Mouse (Mus musculus): ENCODE measurements around the gene Acot11. TPM values are rescaled to one million over a fixed set of nuclear protein-coding genes. Genes with fewer than 3 reads are reported as not detected.

The Acot11 gene
- polyA plus RNA-seq, 1 experiment from 2014 or later, result 1.1 TPM

GRCm38 (mm10) chr4:106811162-106811561 is 6.4 kb upstream of the Acot11 start:
- no peaks in the 10 kb centered on the region for H3K36me3 ChIP-seq (ENCODE audit: insufficient read depth)
- no peak for DNase-seq
- no peak overlapping the region for H3K9ac ChIP-seq
- no peaks in the 10 kb centered on the region for H3K27me3 ChIP-seq (ENCODE audit: insufficient read depth, low read length)
- H3K4me1 ChIP-seq (ENCODE audit: insufficient read depth), result no peaks in the 10 kb centered on the region
- TF ChIP-seq CTCF (IDR thresholded peaks at IDR 0.05; ENCODE audit: low read depth), result no peak
- H3K4me3 ChIP-seq (ENCODE audit: low read depth, low read length), result no peak overlapping the region
- H3K27ac ChIP-seq (ENCODE audit: low read depth), result no peak overlapping the region
- no peak for ATAC-seq (ENCODE audit: insufficient read depth)
- WGBS, result 87% methylated on average over 8 of the region's 8 CpGs
- H3K9me3 ChIP-seq (ENCODE audit: low read depth, low read length), result no peaks in the 10 kb centered on the region
- H3K4me2 ChIP-seq, result no peak overlapping the region

DNA sequence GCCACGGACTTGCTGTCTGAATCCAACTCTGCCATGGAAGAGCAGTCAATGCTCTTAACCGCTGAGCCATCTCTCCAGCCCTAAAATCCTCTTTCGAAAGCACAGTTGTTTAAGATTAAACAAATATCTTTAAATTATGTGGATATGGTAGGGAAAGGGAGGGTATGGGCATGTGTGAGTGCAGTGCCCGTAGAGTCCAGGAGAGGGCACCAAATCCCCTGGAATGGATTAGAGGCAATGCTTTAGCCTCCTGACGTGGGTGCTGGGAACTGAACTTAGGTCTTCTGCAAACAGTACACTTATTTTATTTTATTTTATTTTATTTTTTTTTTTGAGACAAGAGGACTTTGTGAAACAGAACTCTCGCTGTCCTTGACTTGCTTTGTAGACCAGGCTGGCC is 5.2 kb upstream of the Acot11 start:
- H3K9me3 ChIP-seq (ENCODE audit: low read depth, low read length), result no peaks in the 10 kb centered on the region
- ATAC-seq (ENCODE audit: insufficient read depth) (no peak), DNase-seq (peak; percentile 32)
- 84% methylated on average over 6 of the region's 6 CpGs for WGBS
- H3K4me1 ChIP-seq (ENCODE audit: insufficient read depth), result no peaks in the 10 kb centered on the region
- H3K9ac ChIP-seq, result no peak overlapping the region
- H3K4me2 ChIP-seq, result no peak overlapping the region
- H3K27me3 ChIP-seq (ENCODE audit: insufficient read depth, low read length), result no peaks in the 10 kb centered on the region
- H3K36me3 ChIP-seq (ENCODE audit: insufficient read depth), result no peaks in the 10 kb centered on the region
- no peak overlapping the region for H3K4me3 ChIP-seq (ENCODE audit: low read depth, low read length)
- TF ChIP-seq CTCF (IDR thresholded peaks at IDR 0.05; ENCODE audit: low read depth), result peak; percentile 64
- no peak overlapping the region for H3K27ac ChIP-seq (ENCODE audit: low read depth)

DNA sequence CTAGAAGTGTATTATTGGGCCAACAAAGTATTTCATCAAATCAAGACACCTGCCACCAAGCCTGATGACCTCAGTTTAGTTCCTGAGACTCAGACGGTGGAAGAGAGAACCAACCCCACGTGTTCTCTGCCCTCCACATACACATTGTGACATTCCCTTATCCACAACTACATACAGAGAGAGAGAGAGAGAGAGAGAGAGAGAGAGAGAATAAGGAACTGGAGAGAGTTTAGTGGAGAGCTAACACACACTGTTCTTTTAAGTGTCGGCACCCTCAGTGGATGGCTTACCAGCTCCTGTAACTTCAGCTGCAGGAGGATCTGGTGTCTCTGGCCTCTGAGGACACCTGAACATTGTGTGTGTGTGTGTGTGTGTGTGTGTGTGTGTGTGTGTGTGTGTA is 2.5 kb upstream of the Acot11 start:
- Histone ChIP-seq H3K4me2 (no peak overlapping the region), H3K4me1 (ENCODE audit: insufficient read depth) (no peaks in the 10 kb centered on the region), H3K27me3 (ENCODE audit: insufficient read depth, low read length) (no peaks in the 10 kb centered on the region), H3K36me3 (ENCODE audit: insufficient read depth) (no peaks in the 10 kb centered on the region), H3K9ac (no peak overlapping the region), H3K4me3 (ENCODE audit: low read depth, low read length) (no peak overlapping the region), H3K9me3 (ENCODE audit: low read depth, low read length) (no peaks in the 10 kb centered on the region), H3K27ac (ENCODE audit: low read depth) (no peak overlapping the region)
- ATAC-seq (ENCODE audit: insufficient read depth), result no peak
- WGBS, result 66% methylated on average over 3 of the region's 3 CpGs
- DNase-seq, result no peak
- no peak for TF ChIP-seq CTCF (IDR thresholded peaks at IDR 0.05; ENCODE audit: low read depth)

- no peak overlapping the region for H3K27ac ChIP-seq (ENCODE audit: low read depth)
- ATAC-seq (ENCODE audit: insufficient read depth) (no peak), DNase-seq (no peak)
- H3K9ac ChIP-seq, result no peak overlapping the region
- 46% methylated on average over 2 of the region's 2 CpGs for WGBS
- no peak overlapping the region for H3K4me3 ChIP-seq (ENCODE audit: low read depth, low read length)
- H3K4me2 ChIP-seq, result no peak overlapping the region
- no peaks in the 10 kb centered on the region for H3K4me1 ChIP-seq (ENCODE audit: insufficient read depth)
- H3K9me3 ChIP-seq (ENCODE audit: low read depth, low read length), result no peaks in the 10 kb centered on the region
- TF ChIP-seq CTCF (IDR thresholded peaks at IDR 0.05; ENCODE audit: low read depth), result no peak
- H3K36me3 ChIP-seq (ENCODE audit: insufficient read depth), result no peaks in the 10 kb centered on the region
- H3K27me3 ChIP-seq (ENCODE audit: insufficient read depth, low read length), result no peaks in the 10 kb centered on the region
Observed at GRCm38 (mm10) chr4:106805890-106806289, 1.1 kb upstream of the Acot11 start.

DNA sequence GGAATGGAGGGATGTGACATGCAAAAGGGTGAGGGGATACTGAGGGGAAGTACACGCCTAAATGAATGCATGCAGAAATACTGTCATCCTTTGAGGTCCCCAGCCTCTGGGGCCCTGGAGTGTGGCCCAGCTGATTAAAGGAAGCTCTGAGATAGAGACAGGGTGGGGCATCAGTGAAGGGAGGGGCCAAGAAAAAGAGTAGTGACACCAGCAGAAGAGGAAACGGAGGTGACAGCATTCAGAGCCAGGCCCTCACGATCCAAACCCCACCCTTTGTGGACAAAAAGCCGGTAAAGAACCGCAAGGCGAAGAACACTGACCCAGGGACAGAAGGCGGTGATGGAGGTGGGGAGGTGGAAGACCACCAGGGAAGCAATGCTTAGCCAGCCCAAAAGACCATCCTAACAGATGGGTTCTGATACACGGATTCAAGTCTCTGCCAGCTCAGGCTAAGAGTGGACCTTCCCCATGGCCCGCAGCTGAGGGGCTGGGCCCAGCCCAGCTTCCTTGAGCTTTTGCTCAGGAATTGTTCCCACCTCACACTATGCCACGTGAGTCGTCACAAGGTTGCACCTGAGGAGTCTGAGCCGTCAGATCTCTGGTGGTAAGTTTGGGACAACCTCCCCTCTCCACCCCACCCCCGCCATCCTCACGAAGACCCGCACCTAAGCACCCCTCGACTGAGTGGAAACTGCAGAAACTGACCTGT is 443 bp downstream of the Acot11 start:
- Histone ChIP-seq H3K27ac (ENCODE audit: low read depth) (0 out of 2 replicates have a peak overlapping the region, but pooled peaks have one; percentile 10), H3K27me3 (ENCODE audit: insufficient read depth, low read length) (no peaks in the 10 kb centered on the region), H3K36me3 (ENCODE audit: insufficient read depth) (no peaks in the 10 kb centered on the region), H3K4me2 (peak overlapping the region; percentile 62), H3K9me3 (ENCODE audit: low read depth, low read length) (no peaks in the 10 kb centered on the region), H3K9ac (peak overlapping the region; percentile 57), H3K4me3 (ENCODE audit: low read depth, low read length) (peak overlapping the region; percentile 24), H3K4me1 (ENCODE audit: insufficient read depth) (no peaks in the 10 kb centered on the region)
- DNase-seq, result no peak
- WGBS, result 36% methylated on average over 16 of the region's 16 CpGs
- peak; percentile 44; the same call in 1 of the 2 replicates for ATAC-seq (ENCODE audit: insufficient read depth)
- no peak for TF ChIP-seq CTCF (IDR thresholded peaks at IDR 0.05; ENCODE audit: low read depth)

- Histone ChIP-seq H3K4me3 (ENCODE audit: low read depth, low read length) (no peak overlapping the region), H3K4me2 (peak overlapping the region; percentile 23; the same call in 1 of the 2 replicates), H3K4me1 (ENCODE audit: insufficient read depth) (no peaks in the 10 kb centered on the region), H3K27ac (ENCODE audit: low read depth) (no peak overlapping the region), H3K9ac (no peak overlapping the region), H3K36me3 (ENCODE audit: insufficient read depth) (no peaks in the 10 kb centered on the region), H3K27me3 (ENCODE audit: insufficient read depth, low read length) (no peaks in the 10 kb centered on the region), H3K9me3 (ENCODE audit: low read depth, low read length) (no peaks in the 10 kb centered on the region)
- no peak for ATAC-seq (ENCODE audit: insufficient read depth)
- DNase-seq, result no peak
- 82% methylated on average over 4 of the region's 4 CpGs for WGBS
- peak; percentile 45 for TF ChIP-seq CTCF (IDR thresholded peaks at IDR 0.05; ENCODE audit: low read depth)
Observed at GRCm38 (mm10) chr4:106803781-106804180, 1.0 kb downstream of the Acot11 start.

DNA sequence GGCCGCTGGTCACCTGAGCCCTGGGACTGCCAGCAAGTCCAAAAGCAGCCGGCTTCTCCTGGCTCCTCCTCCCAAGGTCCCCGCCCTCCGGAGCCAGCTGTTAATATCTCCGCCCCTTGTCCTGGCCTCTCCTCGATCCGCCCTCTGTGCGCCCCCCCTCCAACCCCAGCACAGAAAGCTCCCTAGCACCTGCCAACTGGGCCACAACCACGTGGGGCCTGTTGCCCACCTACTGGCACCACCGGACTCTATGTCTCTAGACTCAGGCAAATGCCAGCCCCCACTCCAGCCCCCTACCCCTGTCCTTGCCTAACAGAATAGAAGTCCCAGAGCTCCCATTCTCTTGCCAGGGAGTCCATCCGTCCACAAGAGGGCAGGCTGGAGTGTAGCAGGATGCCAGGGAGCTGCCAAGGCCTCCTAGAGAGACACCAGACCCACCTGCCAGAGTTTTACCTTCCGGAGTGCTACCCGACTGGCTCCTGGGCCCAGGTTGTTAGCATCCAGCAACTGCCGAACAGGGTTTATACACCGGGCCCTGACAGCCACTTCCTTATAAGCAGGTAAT is 4.9 kb downstream of the Acot11 start:
- no peaks in the 10 kb centered on the region for H3K27me3 ChIP-seq (ENCODE audit: insufficient read depth, low read length)
- WGBS, result 6% methylated on average over 15 of the region's 15 CpGs
- no peaks in the 10 kb centered on the region for H3K4me1 ChIP-seq (ENCODE audit: insufficient read depth)
- DNase-seq, result peak; percentile 85
- H3K36me3 ChIP-seq (ENCODE audit: insufficient read depth), result no peaks in the 10 kb centered on the region
- H3K4me3 ChIP-seq (ENCODE audit: low read depth, low read length), result peak overlapping the region; percentile 19; the same call in 1 of the 2 replicates
- TF ChIP-seq CTCF (IDR thresholded peaks at IDR 0.05; ENCODE audit: low read depth), result peak; percentile 83
- H3K9me3 ChIP-seq (ENCODE audit: low read depth, low read length), result no peaks in the 10 kb centered on the region
- peak overlapping the region; percentile 57 for H3K4me2 ChIP-seq
- ATAC-seq (ENCODE audit: insufficient read depth), result peak; percentile 67
- H3K27ac ChIP-seq (ENCODE audit: low read depth), result no peak overlapping the region
- 0 out of 2 replicates have a peak overlapping the region, but pooled peaks have one; percentile 6 for H3K9ac ChIP-seq
